Mouse (Mus musculus) hindbrain, embryonic 13.5 days (tissue): Measurements from ENCODE around the gene Otop1. TPM values are rescaled to one million over a fixed set of nuclear protein-coding genes. Genes with fewer than 3 reads are reported as not detected.

Experiments used
- ATAC-seq: fragments of 200-750 bp; cut with Nextera tagmentation; 2 replicates; pipeline ENCODE4 v1.8.0; 2017; ENCODE audit warnings: moderate TSS enrichment; ENCODE audit not compliant: low FRiP score
- H3K27ac ChIP-seq: fragments of 300-500 bp; sonication (generic); 2 replicates; pipeline ENCODE4 v1.5.1; 2015; ENCODE audit warnings: inconsistent platforms, mild to moderate bottlenecking, moderate library complexity
- H3K27me3 ChIP-seq: fragments of 300-500 bp; sonication (generic); 2 replicates; pipeline ENCODE4 v1.6.1; 2015; ENCODE audit warnings: mild to moderate bottlenecking, inconsistent platforms
- H3K36me3 ChIP-seq: fragments of 300-500 bp; sonication (generic); 2 replicates; pipeline ENCODE4 v1.6.1; 2015; ENCODE audit warnings: mild to moderate bottlenecking, inconsistent platforms
- H3K4me1 ChIP-seq: fragments of 300-500 bp; sonication (generic); replicated peaks from 2 replicates; pipeline ENCODE4 v1.6.1; 2015; ENCODE audit warnings: inconsistent platforms
- H3K4me2 ChIP-seq: fragments of 300-500 bp; sonication (generic); 2 replicates; pipeline ENCODE4 v1.6.1; 2015; ENCODE audit warnings: inconsistent platforms, mild to moderate bottlenecking, moderate library complexity
- H3K4me3 ChIP-seq: fragments of 300-500 bp; sonication (generic); 2 replicates; pipeline ENCODE4 v1.5.1; 2015; ENCODE audit warnings: mild to moderate bottlenecking, inconsistent platforms
- H3K9ac ChIP-seq: fragments of 300-500 bp; sonication (generic); 2 replicates; pipeline ENCODE4 v1.6.1; 2015; ENCODE audit warnings: mild to moderate bottlenecking, inconsistent platforms
- H3K9me3 ChIP-seq: fragments of 300-500 bp; sonication (generic); 2 replicates; pipeline ENCODE4 v1.6.1; 2016; ENCODE audit warnings: inconsistent platforms
- WGBS: fragments of 180-500 bp; shearing (Covaris S2); methylation state at CpG from one replicate; pipeline ENCODE4 v1.1.7; 2015; 5-methylcytosine and 5-hydroxymethylcytosine counted together
- polyA plus RNA-seq: library from polyadenylated mRNA; unstranded; fragments of >200 nt; fragmentation: Nextera tagmentation; extraction: Ambion mirVana; gene quantifications from 2 replicates; pipeline ENCODE4 v1.2.1, GENCODE M21; 2015

Gene Otop1
- polyA plus RNA-seq, 1 experiment from 2014 or later: not detected

DNA sequence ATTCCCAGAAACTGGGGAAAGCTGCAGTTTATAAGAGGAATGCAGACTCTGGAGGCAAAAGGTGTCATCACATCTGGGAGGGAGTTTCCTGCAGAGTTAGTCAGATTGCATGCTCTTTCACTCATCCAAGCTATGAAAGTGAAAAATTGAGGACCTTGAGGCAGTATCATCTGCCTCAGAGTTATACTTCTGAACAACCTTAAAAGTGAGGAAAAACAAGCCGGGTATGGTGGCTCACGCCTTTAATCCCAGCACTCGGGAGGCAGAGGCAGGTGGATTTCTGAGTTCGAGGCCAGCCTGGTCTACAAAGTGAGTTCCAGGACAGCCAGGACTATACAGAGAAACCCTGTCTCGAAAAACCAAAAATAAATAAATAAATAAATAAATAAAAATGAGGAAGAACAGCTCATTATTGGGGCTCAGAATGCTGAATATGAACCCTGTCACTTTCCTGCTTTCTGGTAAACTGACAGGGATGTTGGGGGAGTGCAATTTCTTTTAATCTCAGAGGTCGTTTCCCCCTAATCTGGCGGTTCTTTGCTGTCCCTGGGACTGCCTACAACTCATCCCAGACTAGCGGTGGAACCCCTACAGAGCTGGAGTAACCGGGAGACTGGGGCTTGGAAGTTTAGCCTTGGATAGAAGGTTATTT lies 16.2 kb upstream of the Otop1 start:
- WGBS: 46% methylated on average over 9 of the region's 9 CpGs
- H3K4me1 ChIP-seq: peaks cover 10% of the 10 kb centered on the region
- no peaks in the 10 kb centered on the region for H3K9me3 ChIP-seq
- 0 out of 2 replicates have a peak, but pooled peaks cover 7% of the 10 kb centered on the region for H3K27me3 ChIP-seq
- H3K9ac ChIP-seq: peak overlapping the region; percentile 86
- peaks cover 23% of the 10 kb centered on the region for H3K36me3 ChIP-seq
- ATAC-seq: 0 out of 2 replicates have a peak, but pooled peaks have one; percentile 28
- peak overlapping the region; percentile 81 for H3K4me3 ChIP-seq
- peak overlapping the region; percentile 84 for H3K27ac ChIP-seq
- peak overlapping the region; percentile 67 for H3K4me2 ChIP-seq

- H3K27ac ChIP-seq: peak within 1 kb of the TSS; percentile 84
- WGBS: under 1% methylated on average over 40 of the region's 40 CpGs
- ATAC-seq: peak; percentile 80
Observed at GRCm38 (mm10) chr5:38260107-38260682, 15.6 kb upstream of the Otop1 start, which contains the start of gene Tmem128. Gene Tmem128, plus strand, starts transcription at chr5:38260185.

DNA sequence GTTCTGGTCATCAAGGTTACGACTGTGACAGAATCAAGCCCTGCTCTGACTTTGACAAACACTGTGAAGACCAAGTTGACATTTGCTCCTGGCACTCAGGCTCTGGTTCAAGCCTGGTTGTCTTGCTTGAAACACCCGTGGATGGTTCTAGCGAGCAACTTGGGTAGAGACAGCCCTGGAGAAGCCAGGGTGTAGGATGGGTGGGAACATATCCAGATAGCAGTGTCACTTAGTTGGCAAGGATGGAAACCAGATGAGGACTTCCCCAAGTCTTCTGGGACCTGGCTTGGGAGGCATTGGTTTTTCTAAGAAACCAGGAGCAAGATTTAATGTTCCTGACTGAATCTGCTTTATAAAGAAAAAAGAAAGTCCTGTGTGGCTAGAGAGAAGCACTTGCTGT lies 4.8 kb upstream of the Otop1 start:
- H3K9me3 ChIP-seq: no peaks in the 10 kb centered on the region
- 94% methylated on average over 3 of the region's 3 CpGs for WGBS
- no peak overlapping the region for H3K27ac ChIP-seq
- peaks cover 31% of the 10 kb centered on the region for H3K27me3 ChIP-seq
- no peak overlapping the region for H3K4me2 ChIP-seq
- H3K9ac ChIP-seq: no peak overlapping the region
- ATAC-seq: no peak
- peaks cover 3% of the 10 kb centered on the region; the same call in 1 of the 2 replicates for H3K4me1 ChIP-seq
- H3K36me3 ChIP-seq: peaks cover 51% of the 10 kb centered on the region
- H3K4me3 ChIP-seq: no peak overlapping the region

More at GRCm38 (mm10) chr5:38260107-38260682, 15.6 kb upstream of the Otop1 start, which contains the start of gene Tmem128:
- H3K36me3 ChIP-seq: peaks cover 29% of the 10 kb centered on the region
- 0 out of 2 replicates have a peak, but pooled peaks cover 7% of the 10 kb centered on the region for H3K27me3 ChIP-seq
- peak within 1 kb of the TSS; percentile 67 for H3K4me2 ChIP-seq
- peaks cover 10% of the 10 kb centered on the region for H3K4me1 ChIP-seq
- H3K9ac ChIP-seq: peak within 1 kb of the TSS; percentile 86
- H3K4me3 ChIP-seq: peak within 1 kb of the TSS; percentile 81
- H3K9me3 ChIP-seq: no peaks in the 10 kb centered on the region

DNA sequence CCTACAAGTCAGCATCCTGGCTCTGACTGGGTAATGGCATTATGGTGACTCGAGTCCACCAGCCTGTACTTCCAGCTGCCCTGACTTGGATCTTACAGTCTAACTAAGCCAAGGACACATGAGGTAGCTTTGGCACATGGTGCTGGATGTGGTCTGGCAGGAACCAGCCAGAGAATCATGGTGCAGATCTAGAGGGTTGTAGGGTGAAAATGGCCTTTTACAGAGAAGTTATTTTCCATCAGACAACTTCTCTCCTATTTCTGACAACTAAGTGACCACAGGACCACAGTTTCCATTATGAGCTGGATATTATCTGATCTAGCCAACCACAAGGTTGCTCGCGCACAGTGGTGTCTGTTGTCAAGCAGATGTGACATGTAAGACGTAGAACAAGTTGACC lies 1.9 kb upstream of the Otop1 start:
- peaks cover 23% of the 10 kb centered on the region for H3K4me1 ChIP-seq
- 89% methylated on average over 4 of the region's 4 CpGs for WGBS
- no peak for ATAC-seq
- H3K9ac ChIP-seq: no peak overlapping the region
- peaks cover 26% of the 10 kb centered on the region for H3K36me3 ChIP-seq
- H3K4me3 ChIP-seq: no peak overlapping the region
- H3K27ac ChIP-seq: no peak overlapping the region
- no peaks in the 10 kb centered on the region for H3K9me3 ChIP-seq
- H3K4me2 ChIP-seq: no peak overlapping the region
- H3K27me3 ChIP-seq: peaks cover 60% of the 10 kb centered on the region

DNA sequence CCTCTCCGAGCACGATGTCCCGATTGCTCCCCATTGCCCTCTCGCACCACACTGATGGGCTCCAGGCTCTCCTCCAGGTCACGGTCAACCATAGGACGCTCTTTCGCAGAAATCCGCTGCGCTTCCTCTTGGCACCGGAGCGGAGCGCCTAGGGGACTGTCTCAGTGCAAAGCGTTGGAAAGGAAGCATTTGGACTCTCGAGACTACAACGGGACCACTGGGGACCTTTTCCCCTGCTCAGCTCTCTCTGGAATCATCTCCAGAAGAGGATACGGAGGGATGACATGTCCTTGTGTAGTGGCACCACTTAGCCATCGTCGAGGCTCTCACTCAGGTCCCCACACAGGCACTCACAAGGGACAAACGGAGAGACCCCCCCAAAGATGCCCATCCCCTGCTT lies 679 bp downstream of the Otop1 start:
- Histone ChIP-seq H3K36me3 (peaks cover 4% of the 10 kb centered on the region), H3K27ac (no peak overlapping the region), H3K4me1 (peaks cover 23% of the 10 kb centered on the region), H3K4me2 (peak overlapping the region; percentile 58), H3K9me3 (no peaks in the 10 kb centered on the region), H3K9ac (peak overlapping the region; percentile 46; the same call in 1 of the 2 replicates), H3K27me3 (peaks cover 81% of the 10 kb centered on the region), H3K4me3 (peak overlapping the region; percentile 42)
- under 1% methylated on average over 19 of the region's 19 CpGs for WGBS
- no peak for ATAC-seq

DNA sequence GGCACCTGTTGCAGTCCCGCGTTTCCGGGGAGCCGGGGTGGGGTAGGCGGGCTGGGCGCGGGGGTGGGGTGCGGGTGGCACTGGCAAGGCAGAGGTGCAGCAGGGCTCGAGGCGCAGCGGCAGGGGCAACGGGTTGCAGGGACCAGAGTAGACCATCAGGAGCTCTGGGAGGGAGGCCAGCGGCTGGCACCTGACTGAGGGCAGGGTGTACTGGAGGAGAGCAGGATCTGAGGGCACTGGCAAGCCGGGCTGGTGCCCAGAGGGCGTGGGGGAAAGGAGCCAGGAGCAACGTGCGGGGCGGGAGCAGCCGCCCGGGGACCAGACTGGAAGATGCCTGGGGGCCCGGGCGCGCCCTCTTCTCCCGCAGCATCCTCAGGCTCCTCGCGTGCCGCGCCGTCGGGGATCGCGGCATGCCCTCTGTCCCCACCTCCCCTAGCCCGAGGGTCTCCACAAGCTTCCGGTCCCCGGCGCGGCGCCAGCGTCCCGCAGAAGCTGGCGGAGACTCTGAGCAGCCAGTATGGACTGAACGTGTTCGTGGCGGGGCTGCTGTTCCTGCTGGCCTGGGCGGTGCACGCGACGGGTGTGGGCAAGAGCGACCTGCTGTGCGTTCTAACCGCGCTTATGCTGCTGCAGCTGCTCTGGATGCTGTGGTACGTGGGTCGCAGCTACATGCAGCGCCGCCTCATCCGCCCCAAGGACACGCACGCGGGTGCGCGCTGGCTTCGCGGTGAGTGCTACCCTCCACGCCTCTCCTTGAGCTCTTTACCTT lies 1.5 kb downstream of the Otop1 start:
- Histone ChIP-seq H3K27me3 (peaks cover 81% of the 10 kb centered on the region), H3K4me2 (peak overlapping the region; percentile 58), H3K9ac (peak overlapping the region; percentile 60), H3K4me3 (peak overlapping the region; percentile 42), H3K9me3 (no peaks in the 10 kb centered on the region), H3K36me3 (no peaks in the 10 kb centered on the region; the same call in 1 of the 2 replicates), H3K27ac (no peak overlapping the region), H3K4me1 (peaks cover 23% of the 10 kb centered on the region)
- peak; percentile 33 for ATAC-seq
- WGBS: 1% methylated on average over 65 of the region's 65 CpGs

- H3K9ac ChIP-seq: peak overlapping the region; percentile 60; the same call in 1 of the 2 replicates
- peak overlapping the region; percentile 58 for H3K4me2 ChIP-seq
- H3K36me3 ChIP-seq: no peaks in the 10 kb centered on the region
- peak overlapping the region; percentile 42 for H3K4me3 ChIP-seq
- 0 out of 2 replicates have a peak, but pooled peaks have one; percentile 22 for ATAC-seq
- WGBS: 22% methylated on average over 12 of the region's 12 CpGs
- H3K9me3 ChIP-seq: no peaks in the 10 kb centered on the region
- H3K27ac ChIP-seq: no peak overlapping the region
- peaks cover 23% of the 10 kb centered on the region for H3K4me1 ChIP-seq
- peaks cover 81% of the 10 kb centered on the region for H3K27me3 ChIP-seq
Observed at GRCm38 (mm10) chr5:38277936-38278600, 2.3 kb downstream of the Otop1 start.

GRCm38 (mm10) chr5:38280075-38280474 lies 4.3 kb downstream of the Otop1 start:
- Histone ChIP-seq H3K36me3 (no peaks in the 10 kb centered on the region), H3K4me3 (no peak overlapping the region), H3K9me3 (no peaks in the 10 kb centered on the region), H3K27ac (no peak overlapping the region), H3K27me3 (peaks cover 61% of the 10 kb centered on the region), H3K9ac (no peak overlapping the region), H3K4me2 (no peak overlapping the region), H3K4me1 (peaks cover 23% of the 10 kb centered on the region)
- 59% methylated on average over 1 of the region's 1 CpGs for WGBS
- no peak for ATAC-seq

GRCm38 (mm10) chr5:38285724-38286123 lies 10.0 kb downstream of the Otop1 start:
- no peak overlapping the region for H3K27ac ChIP-seq
- peaks cover 6% of the 10 kb centered on the region for H3K27me3 ChIP-seq
- H3K9ac ChIP-seq: no peak overlapping the region
- WGBS: 58% methylated on average over 9 of the region's 9 CpGs
- no peak overlapping the region for H3K4me2 ChIP-seq
- no peaks in the 10 kb centered on the region for H3K9me3 ChIP-seq
- H3K36me3 ChIP-seq: no peaks in the 10 kb centered on the region
- no peak overlapping the region for H3K4me3 ChIP-seq
- H3K4me1 ChIP-seq: no peaks in the 10 kb centered on the region
- ATAC-seq: no peak

- Histone ChIP-seq H3K9me3 (no peaks in the 10 kb centered on the region), H3K9ac (no peak overlapping the region), H3K4me1 (no peaks in the 10 kb centered on the region), H3K27me3 (no peaks in the 10 kb centered on the region), H3K27ac (no peak overlapping the region), H3K4me3 (no peak overlapping the region), H3K36me3 (no peaks in the 10 kb centered on the region), H3K4me2 (no peak overlapping the region)
- ATAC-seq: no peak
- WGBS: 90% methylated on average over 3 of the region's 3 CpGs
Observed at GRCm38 (mm10) chr5:38288476-38288875, 12.7 kb downstream of the Otop1 start.

DNA sequence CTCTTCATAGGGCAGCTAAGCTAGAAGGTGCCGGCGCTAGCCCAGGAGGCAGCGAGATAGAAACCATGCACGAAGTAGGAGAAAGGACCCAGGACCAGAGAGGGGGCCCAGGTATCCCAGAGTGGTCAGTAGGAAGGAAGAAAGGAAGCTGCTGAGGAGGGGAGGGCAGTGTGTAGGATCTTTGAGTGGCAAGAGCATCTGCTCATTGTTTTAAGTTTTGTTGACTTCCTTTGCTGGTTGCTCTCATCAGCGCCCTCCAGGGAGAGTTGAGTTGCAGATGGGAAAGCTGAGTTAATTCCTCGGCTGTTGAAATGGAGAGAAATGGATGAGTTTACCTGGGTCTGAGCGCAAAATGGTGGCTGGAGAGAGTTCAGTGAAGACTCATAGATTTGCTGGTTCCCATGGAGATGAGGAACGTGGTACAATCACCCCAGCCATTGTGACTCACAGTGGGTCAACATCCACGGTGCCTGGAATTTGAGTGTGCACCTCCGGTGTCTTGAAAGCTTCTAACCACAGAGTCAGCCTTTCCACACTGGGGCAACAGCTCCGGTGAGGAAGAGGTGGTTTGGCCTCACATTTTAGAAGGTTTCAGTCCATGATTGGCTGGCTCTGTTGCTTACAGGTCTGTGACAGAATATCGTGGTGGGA lies 26.1 kb downstream of the Otop1 start:
- Histone ChIP-seq H3K4me1 (no peaks in the 10 kb centered on the region), H3K9me3 (no peaks in the 10 kb centered on the region), H3K9ac (no peak overlapping the region), H3K27ac (no peak overlapping the region), H3K27me3 (no peaks in the 10 kb centered on the region), H3K4me3 (no peak overlapping the region), H3K36me3 (no peaks in the 10 kb centered on the region), H3K4me2 (no peak overlapping the region)
- ATAC-seq: no peak
- 91% methylated on average over 12 of the region's 12 CpGs for WGBS
